8 mouse cellular contexts compared by ENCODE assay signal in genomic region chr19:7279114-7279513, GRCm38 (mm10). TPM values are rescaled to one million over a fixed set of nuclear protein-coding genes. Genes with fewer than 3 reads are reported as not detected.
DNase-seq lines count a peak whose midpoint lies in the region; ATAC-seq and TF ChIP-seq lines count a peak whose summit lies in the region.

No protein-coding gene starts in this region.

- peaks cover 52% of the 10 kb centered on the region for H3K4me1 ChIP-seq in G1E (ENCODE audit: insufficient read depth, low read depth, low read length)
- peaks cover 18% of the 10 kb centered on the region for H3K4me1 ChIP-seq in forebrain, embryonic 11.5 days (replicated peaks; ENCODE audit: control insufficient read depth, insufficient read depth, low read length)
- peaks cover 44% of the 10 kb centered on the region for H3K4me1 ChIP-seq in hindbrain, embryonic 10.5 days (replicated peaks)
- H3K4me1 ChIP-seq in limb, embryonic 14.5 days (ENCODE audit: control insufficient read depth, insufficient read depth, low read length) = peaks cover 21% of the 10 kb centered on the region
- no peaks in the 10 kb centered on the region for H3K4me1 ChIP-seq in midbrain, postnatal 0 days (ENCODE audit: insufficient read depth, low read length)

- no peak overlapping the region for H3K27ac ChIP-seq in forebrain, embryonic 11.5 days (ENCODE audit: low read depth, low read length)
- H3K27ac ChIP-seq in hindbrain, embryonic 10.5 days = 0 out of 2 replicates have a peak overlapping the region, but pooled peaks have one; percentile 19
- no peak overlapping the region for H3K27ac ChIP-seq in limb, embryonic 14.5 days (replicated peaks; ENCODE audit: low read depth, low read length)
- H3K27ac ChIP-seq in midbrain, postnatal 0 days (ENCODE audit: low read depth, low read length) = 0 out of 2 replicates have a peak overlapping the region, but pooled peaks have one; percentile 43

- no peak overlapping the region; the same call in 1 of the 2 replicates for H3K9ac ChIP-seq in forebrain, embryonic 11.5 days (ENCODE audit: low read length)
- no peak overlapping the region for H3K9ac ChIP-seq in limb, embryonic 14.5 days (ENCODE audit: low read depth, low read length, severe bottlenecking)
- H3K9ac ChIP-seq in midbrain, postnatal 0 days (replicated peaks; ENCODE audit: low read length, poor library complexity, severe bottlenecking) = no peak overlapping the region

- TF ChIP-seq POLR2A in limb, embryonic 14.5 days (IDR thresholded peaks at IDR 0.05; ENCODE audit: borderline replicate concordance, extremely low read depth, insufficient read depth, insufficient read length) = no peak

- no peaks in the 10 kb centered on the region for H3K27me3 ChIP-seq in G1E (ENCODE audit: insufficient read depth, low read length)
- no peaks in the 10 kb centered on the region for H3K27me3 ChIP-seq in forebrain, embryonic 11.5 days (ENCODE audit: control insufficient read depth, insufficient read depth, low read length)
- H3K27me3 ChIP-seq in hindbrain, embryonic 10.5 days (ENCODE audit: insufficient read depth, poor library complexity, severe bottlenecking) = no peaks in the 10 kb centered on the region
- no peaks in the 10 kb centered on the region for H3K27me3 ChIP-seq in limb, embryonic 14.5 days (ENCODE audit: control insufficient read depth, insufficient read depth, low read length)
- H3K27me3 ChIP-seq in midbrain, postnatal 0 days (ENCODE audit: insufficient read depth, low read length) = no peaks in the 10 kb centered on the region

- H3K9me3 ChIP-seq in G1E (replicated peaks) = no peaks in the 10 kb centered on the region
- no peaks in the 10 kb centered on the region for H3K9me3 ChIP-seq in forebrain, embryonic 11.5 days (ENCODE audit: control insufficient read depth, low read length)
- no peaks in the 10 kb centered on the region for H3K9me3 ChIP-seq in hindbrain, embryonic 10.5 days
- H3K9me3 ChIP-seq in limb, embryonic 14.5 days (ENCODE audit: control insufficient read depth, low read length) = no peaks in the 10 kb centered on the region
- H3K9me3 ChIP-seq in midbrain, postnatal 0 days (ENCODE audit: low read length) = no peaks in the 10 kb centered on the region

- peak; percentile 46 to 78 for DNase-seq in adrenal gland, adult (ENCODE audit: inconsistent age in 2 of 2, low spot score in 1 of 2)
- no peak for DNase-seq in adrenal gland, adult 8-10 months
- no peak for DNase-seq in G1E (ENCODE audit: low spot score)
- peak; percentile 76 for DNase-seq in forebrain, embryonic 11.5 days (ENCODE audit: low spot score)
- peak; percentile 56 for DNase-seq in hindbrain, embryonic 10.5 days (ENCODE audit: low spot score)
- peak; percentile 75 for DNase-seq in limb, embryonic 14.5 days (ENCODE audit: low spot score)
- DNase-seq in midbrain, postnatal 0 days (ENCODE audit: low spot score) = peak; percentile 81
- no peak for DNase-seq in ovary, postnatal 10 days (ENCODE audit: low spot score)

- no peak overlapping the region for H3K4me3 ChIP-seq in G1E (ENCODE audit: low read depth, low read length)
- H3K4me3 ChIP-seq in forebrain, embryonic 11.5 days (ENCODE audit: low read depth, low read length) = no peak overlapping the region
- H3K4me3 ChIP-seq in hindbrain, embryonic 10.5 days = 0 out of 2 replicates have a peak overlapping the region, but pooled peaks have one; percentile 12
- no peak overlapping the region for H3K4me3 ChIP-seq in limb, embryonic 14.5 days (replicated peaks; ENCODE audit: low read length)
- no peak overlapping the region for H3K4me3 ChIP-seq in midbrain, postnatal 0 days (ENCODE audit: low read depth, low read length)

- no peak for ATAC-seq in G1E (ENCODE audit: extremely low read depth, insufficient number of reproducible peaks, low FRiP score, poor library complexity, severe bottlenecking)
- no peak for ATAC-seq in forebrain, embryonic 11.5 days (replicated peaks; ENCODE audit: low FRiP score)
- ATAC-seq in limb, embryonic 14.5 days (ENCODE audit: low FRiP score, low read depth) = peak; percentile 51; the same call in 1 of the 2 replicates
- ATAC-seq in midbrain, postnatal 0 days (ENCODE audit: low FRiP score) = no peak

- H3K4me2 ChIP-seq in forebrain, embryonic 11.5 days (ENCODE audit: low read depth, low read length, severe bottlenecking) = no peak overlapping the region
- H3K4me2 ChIP-seq in limb, embryonic 14.5 days (replicated peaks; ENCODE audit: low read depth, low read length, severe bottlenecking) = no peak overlapping the region
- H3K4me2 ChIP-seq in midbrain, postnatal 0 days (ENCODE audit: low read depth, low read length, poor library complexity, severe bottlenecking) = no peak overlapping the region

- peak; percentile 41; the same call in 1 of the 2 replicates for TF ChIP-seq CTCF in G1E (IDR thresholded peaks at IDR 0.05; ENCODE audit: low read depth, low read length)
- peak; percentile 76 for TF ChIP-seq CTCF in midbrain, postnatal 0 days (IDR thresholded peaks at IDR 0.05)

- WGBS in forebrain, embryonic 11.5 days = 43% methylated on average over 6 of the region's 6 CpGs
- WGBS in hindbrain, embryonic 10.5 days = 51% methylated on average over 6 of the region's 6 CpGs
- 21% methylated on average over 6 of the region's 6 CpGs for WGBS in limb, embryonic 14.5 days
- WGBS in midbrain, postnatal 0 days = 27% methylated on average over 6 of the region's 6 CpGs

- H3K36me3 ChIP-seq in G1E (replicated peaks) = peaks cover 99% of the 10 kb centered on the region
- peaks cover 15% of the 10 kb centered on the region for H3K36me3 ChIP-seq in forebrain, embryonic 11.5 days (ENCODE audit: control insufficient read depth, insufficient read depth, low read length)
- peaks cover 98% of the 10 kb centered on the region for H3K36me3 ChIP-seq in hindbrain, embryonic 10.5 days
- peaks cover 99% of the 10 kb centered on the region for H3K36me3 ChIP-seq in limb, embryonic 14.5 days (ENCODE audit: control insufficient read depth, insufficient read depth, low read length)
- H3K36me3 ChIP-seq in midbrain, postnatal 0 days (ENCODE audit: insufficient read depth, low read length) = peaks cover 54% of the 10 kb centered on the region

RNA-seq across cellular contexts. Expression of gene Rcor2, which starts 12.0 kb away (rescaled TPM):
- 1 to 10 TPM; 3.8 to 7.5 (median 5.3) TPM for total RNA-seq in adrenal gland, adult 8-10 months (2022)
- total RNA-seq in G1E (2014; fragmentation: Nextera tagmentation) = 20.9 and 22.2 TPM in 2 replicates
- 20.8 and 22.5 TPM in 2 replicates for total RNA-seq in G1E (2017)
- 62.2 and 74.4 TPM in 2 replicates for polyA plus RNA-seq in G1E (2012)
- polyA plus RNA-seq in forebrain, embryonic 11.5 days (2014; fragmentation: Nextera tagmentation; extraction: Ambion mirVana) = 62.8 and 72.4 TPM in 2 replicates
- polyA plus RNA-seq in hindbrain, embryonic 10.5 days (2016; fragmentation: Nextera tagmentation; extraction: Ambion mirVana) = 72.0 and 79.1 TPM in 2 replicates
- 69.4 and 80.9 TPM in 2 replicates for polyA plus RNA-seq in limb, embryonic 14.5 days (2012; rRNA removed)
- polyA plus RNA-seq in limb, embryonic 14.5 days (2014; fragmentation: Nextera tagmentation; extraction: Ambion mirVana) = 9.8 and 10.2 TPM in 2 replicates
- total RNA-seq in midbrain, postnatal 0 days (2014; rRNA removed) = 40.7 and 53.1 TPM in 2 replicates
- polyA plus RNA-seq in midbrain, postnatal 0 days (2015; fragmentation: Nextera tagmentation; extraction: Ambion mirVana) = 8.9 and 9.7 TPM in 2 replicates

RNA-seq across cellular contexts. Expression of gene Naa40, which starts 38.1 kb away (rescaled TPM):
- 10 to 100 TPM; 20.9 to 27.4 (median 24.4) TPM for total RNA-seq in adrenal gland, adult 8-10 months (2022)
- 67.5 and 67.7 TPM in 2 replicates for total RNA-seq in G1E (2014; fragmentation: Nextera tagmentation)
- 60.7 and 67.3 TPM in 2 replicates for total RNA-seq in G1E (2017)
- 58.8 and 59.4 TPM in 2 replicates for polyA plus RNA-seq in G1E (2012)
- polyA plus RNA-seq in forebrain, embryonic 11.5 days (2014; fragmentation: Nextera tagmentation; extraction: Ambion mirVana) = 106 and 107 TPM in 2 replicates
- polyA plus RNA-seq in hindbrain, embryonic 10.5 days (2016; fragmentation: Nextera tagmentation; extraction: Ambion mirVana) = 89.8 and 96.5 TPM in 2 replicates
- polyA plus RNA-seq in limb, embryonic 14.5 days (2012; rRNA removed) = 55.9 and 62.8 TPM in 2 replicates
- polyA plus RNA-seq in limb, embryonic 14.5 days (2014; fragmentation: Nextera tagmentation; extraction: Ambion mirVana) = 50.1 and 54.1 TPM in 2 replicates
- total RNA-seq in midbrain, postnatal 0 days (2014; rRNA removed) = 58.3 and 62.5 TPM in 2 replicates
- 45.6 and 46.1 TPM in 2 replicates for polyA plus RNA-seq in midbrain, postnatal 0 days (2015; fragmentation: Nextera tagmentation; extraction: Ambion mirVana)

Comparison
In these comparisons a context has a peak if more than half of its experiments do, and no peak if none do; other contexts are left out.
1. DNase-seq: peak in adrenal gland, adult (2 of 2), forebrain, embryonic 11.5 days (single experiment), hindbrain, embryonic 10.5 days (single experiment), limb, embryonic 14.5 days (single experiment) and midbrain, postnatal 0 days (single experiment); none in adrenal gland, adult 8-10 months (single experiment), G1E (single experiment) and ovary, postnatal 10 days (single experiment).
2. H3K27ac ChIP-seq: peak in hindbrain, embryonic 10.5 days (single experiment) and midbrain, postnatal 0 days (single experiment); none in forebrain, embryonic 11.5 days (single experiment) and limb, embryonic 14.5 days (single experiment).